Mouse (Mus musculus): ENCODE data around the gene B230217C12Rik. TPM values are rescaled to one million over a fixed set of nuclear protein-coding genes. Genes with fewer than 3 reads are reported as not detected.
"Not testable (repeated sequence)": the region's sequence is repeated elsewhere in the genome, so short reads cannot be mapped to it uniquely, and the experiment has no call there.

The B230217C12Rik gene
- polyA plus RNA-seq, 1 experiment from 2014 or later: 6.8 TPM

GRCm38 (mm10) chr11:97862148-97862547, 21.6 kb downstream of the B230217C12Rik start:
- ATAC-seq (ENCODE audit: insufficient read depth) (no peak), DNase-seq (no peak)
- WGBS: 49% methylated on average over 2 of the region's 2 CpGs
- no peak for TF ChIP-seq CTCF (IDR thresholded peaks at IDR 0.05; ENCODE audit: low read depth)
- H3K4me2 ChIP-seq: no peak overlapping the region
- no peak overlapping the region for H3K4me3 ChIP-seq (ENCODE audit: low read depth, low read length)
- no peaks in the 10 kb centered on the region for H3K27me3 ChIP-seq (ENCODE audit: insufficient read depth, low read length)
- H3K27ac ChIP-seq (ENCODE audit: low read depth): no peak overlapping the region
- no peak overlapping the region for H3K9ac ChIP-seq
- no peaks in the 10 kb centered on the region for H3K36me3 ChIP-seq (ENCODE audit: insufficient read depth)
- H3K4me1 ChIP-seq (ENCODE audit: insufficient read depth): no peaks in the 10 kb centered on the region
- H3K9me3 ChIP-seq (ENCODE audit: low read depth, low read length): no peaks in the 10 kb centered on the region

- Histone ChIP-seq H3K27ac (ENCODE audit: low read depth) (no peak overlapping the region), H3K36me3 (ENCODE audit: insufficient read depth) (no peaks in the 10 kb centered on the region), H3K9me3 (ENCODE audit: low read depth, low read length) (no peaks in the 10 kb centered on the region), H3K4me1 (ENCODE audit: insufficient read depth) (no peaks in the 10 kb centered on the region), H3K27me3 (ENCODE audit: insufficient read depth, low read length) (no peaks in the 10 kb centered on the region), H3K4me2 (no peak overlapping the region), H3K9ac (no peak overlapping the region), H3K4me3 (ENCODE audit: low read depth, low read length) (no peak overlapping the region)
- ATAC-seq (ENCODE audit: insufficient read depth) (no peak), DNase-seq (no peak)
- no peak for TF ChIP-seq CTCF (IDR thresholded peaks at IDR 0.05; ENCODE audit: low read depth)
- WGBS: 83% methylated on average over 5 of the region's 5 CpGs
Measured at GRCm38 (mm10) chr11:97865421-97865820, 24.8 kb downstream of the B230217C12Rik start.

- H3K9ac ChIP-seq: no peak overlapping the region
- no peak for TF ChIP-seq CTCF (IDR thresholded peaks at IDR 0.05; ENCODE audit: low read depth)
Measured at GRCm38 (mm10) chr11:97866091-97866888, 25.7 kb downstream of the B230217C12Rik start.

GRCm38 (mm10) chr11:97867591-97867990, 27.0 kb downstream of the B230217C12Rik start:
- Histone ChIP-seq H3K27me3 (ENCODE audit: insufficient read depth, low read length) (no peaks in the 10 kb centered on the region), H3K27ac (ENCODE audit: low read depth) (no peak overlapping the region), H3K9ac (no peak overlapping the region), H3K4me3 (ENCODE audit: low read depth, low read length) (no peak overlapping the region), H3K4me2 (no peak overlapping the region), H3K36me3 (ENCODE audit: insufficient read depth) (no peaks in the 10 kb centered on the region), H3K4me1 (ENCODE audit: insufficient read depth) (no peaks in the 10 kb centered on the region), H3K9me3 (ENCODE audit: low read depth, low read length) (no peaks in the 10 kb centered on the region)
- WGBS: 85% methylated on average over 3 of the region's 3 CpGs
- DNase-seq: no peak
- no peak for ATAC-seq (ENCODE audit: insufficient read depth)
- TF ChIP-seq CTCF (IDR thresholded peaks at IDR 0.05; ENCODE audit: low read depth): no peak

More at GRCm38 (mm10) chr11:97866091-97866888, 25.7 kb downstream of the B230217C12Rik start:
- no peak for ATAC-seq (ENCODE audit: insufficient read depth)
- H3K27ac ChIP-seq (ENCODE audit: low read depth): no peak overlapping the region
- 84% methylated on average over 3 of the region's 3 CpGs for WGBS
- no peaks in the 10 kb centered on the region for H3K9me3 ChIP-seq (ENCODE audit: low read depth, low read length)
- no peaks in the 10 kb centered on the region for H3K36me3 ChIP-seq (ENCODE audit: insufficient read depth)
- H3K4me2 ChIP-seq: no peak overlapping the region
- DNase-seq: no peak
- no peak overlapping the region for H3K4me3 ChIP-seq (ENCODE audit: low read depth, low read length)
- H3K4me1 ChIP-seq (ENCODE audit: insufficient read depth): no peaks in the 10 kb centered on the region
- no peaks in the 10 kb centered on the region for H3K27me3 ChIP-seq (ENCODE audit: insufficient read depth, low read length)

- not testable (repeated sequence) for H3K27ac ChIP-seq (ENCODE audit: low read depth); ATAC-seq (ENCODE audit: insufficient read depth); DNase-seq; H3K9ac ChIP-seq; H3K4me1 ChIP-seq (ENCODE audit: insufficient read depth); H3K4me2 ChIP-seq; H3K4me3 ChIP-seq (ENCODE audit: low read depth, low read length); H3K36me3 ChIP-seq (ENCODE audit: insufficient read depth); H3K27me3 ChIP-seq (ENCODE audit: insufficient read depth, low read length); H3K9me3 ChIP-seq (ENCODE audit: low read depth, low read length)
- WGBS: 87% methylated on average over 5 of the region's 5 CpGs
Measured at GRCm38 (mm10) chr11:97872378-97872777, 31.8 kb downstream of the B230217C12Rik start.

- ATAC-seq (ENCODE audit: insufficient read depth): no peak
- no peak for DNase-seq
- WGBS: 85% methylated on average over 1 of the region's 1 CpGs
Measured at GRCm38 (mm10) chr11:97874396-97874795, 33.8 kb downstream of the B230217C12Rik start.

GRCm38 (mm10) chr11:97877341-97877740, 36.8 kb downstream of the B230217C12Rik start:
- no peak overlapping the region for H3K27ac ChIP-seq (ENCODE audit: low read depth)
- 44% methylated on average over 2 of the region's 2 CpGs for WGBS
- H3K4me2 ChIP-seq: no peak overlapping the region
- H3K4me1 ChIP-seq (ENCODE audit: insufficient read depth): no peaks in the 10 kb centered on the region
- H3K9ac ChIP-seq: no peak overlapping the region
- DNase-seq (peak; percentile 76), ATAC-seq (ENCODE audit: insufficient read depth) (0 out of 2 replicates have a peak, but pooled peaks have one; percentile 44)
- H3K36me3 ChIP-seq (ENCODE audit: insufficient read depth): no peaks in the 10 kb centered on the region
- H3K9me3 ChIP-seq (ENCODE audit: low read depth, low read length): no peaks in the 10 kb centered on the region
- no peaks in the 10 kb centered on the region for H3K27me3 ChIP-seq (ENCODE audit: insufficient read depth, low read length)
- no peak overlapping the region for H3K4me3 ChIP-seq (ENCODE audit: low read depth, low read length)
- TF ChIP-seq CTCF (IDR thresholded peaks at IDR 0.05; ENCODE audit: low read depth): no peak

More at GRCm38 (mm10) chr11:97874396-97874795, 33.8 kb downstream of the B230217C12Rik start:
- no peak for TF ChIP-seq CTCF (IDR thresholded peaks at IDR 0.05; ENCODE audit: low read depth)
- Histone ChIP-seq H3K27ac (ENCODE audit: low read depth) (no peak overlapping the region), H3K9ac (no peak overlapping the region), H3K9me3 (ENCODE audit: low read depth, low read length) (no peaks in the 10 kb centered on the region), H3K4me1 (ENCODE audit: insufficient read depth) (no peaks in the 10 kb centered on the region), H3K36me3 (ENCODE audit: insufficient read depth) (no peaks in the 10 kb centered on the region), H3K4me2 (no peak overlapping the region), H3K27me3 (ENCODE audit: insufficient read depth, low read length) (no peaks in the 10 kb centered on the region), H3K4me3 (ENCODE audit: low read depth, low read length) (no peak overlapping the region)

All from lung, embryonic 14.5 days (tissue).